Mouse (Mus musculus) testis, adult 2 months (tissue): ENCODE measurements around the gene Mtm1. TPM values are rescaled to one million over a fixed set of nuclear protein-coding genes. Genes with fewer than 3 reads are reported as not detected.

ENCODE experiments used
- H3K27ac ChIP-seq: fragments of 200-500 bp; 2 replicates; pipeline ENCODE4 v1.5.1; 2012; ENCODE audit warnings: low read depth, low read length; ENCODE audit not compliant: control insufficient read depth, insufficient read depth
- H3K27me3 ChIP-seq: fragments of 200-500 bp; 2 replicates; pipeline ENCODE4 v1.6.1; 2012; ENCODE audit warnings: mild to moderate bottlenecking, low read length, moderate library complexity; ENCODE audit not compliant: control insufficient read depth, insufficient read depth
- H3K36me3 ChIP-seq: fragments of 200-500 bp; 2 replicates; pipeline ENCODE4 v1.6.1; 2012; ENCODE audit warnings: mild to moderate bottlenecking, low read length; ENCODE audit not compliant: control insufficient read depth, insufficient read depth
- H3K4me1 ChIP-seq: fragments of 200-500 bp; 2 replicates; pipeline ENCODE4 v1.6.1; 2012; ENCODE audit warnings: low read length; ENCODE audit not compliant: control insufficient read depth, insufficient read depth
- H3K4me3 ChIP-seq: fragments of 200-500 bp; 2 replicates; pipeline ENCODE4 v1.5.1; 2012; ENCODE audit warnings: low read depth, mild to moderate bottlenecking, low read length, moderate library complexity, mixed read lengths; ENCODE audit not compliant: control insufficient read depth
- CTCF ChIP-seq: fragments of 200-500 bp; IDR thresholded peaks from 2 replicates; pipeline ENCODE4 v1.5.1; 2012; ENCODE audit warnings: low read depth, mild to moderate bottlenecking, inconsistent platforms, low read length, moderate library complexity; ENCODE audit not compliant: control insufficient read depth, insufficient read depth, insufficient replicate concordance
- POLR2A ChIP-seq: fragments of 200-500 bp; IDR thresholded peaks from 2 replicates; pipeline ENCODE4 v1.6.1; 2012; ENCODE audit warnings: low read depth, mild to moderate bottlenecking, inconsistent platforms, low read length, moderate library complexity; ENCODE audit not compliant: control insufficient read depth
- polyA plus RNA-seq: library from polyadenylated mRNA; depleted of rRNA; stranded (reverse); fragments of >200 nt; gene quantifications from 2 replicates; pipeline ENCODE4 v1.2.3, GENCODE M21; 2012; rRNA removed

Gene Mtm1
- 2.6 and 3.9 TPM in 2 replicates for polyA plus RNA-seq

DNA sequence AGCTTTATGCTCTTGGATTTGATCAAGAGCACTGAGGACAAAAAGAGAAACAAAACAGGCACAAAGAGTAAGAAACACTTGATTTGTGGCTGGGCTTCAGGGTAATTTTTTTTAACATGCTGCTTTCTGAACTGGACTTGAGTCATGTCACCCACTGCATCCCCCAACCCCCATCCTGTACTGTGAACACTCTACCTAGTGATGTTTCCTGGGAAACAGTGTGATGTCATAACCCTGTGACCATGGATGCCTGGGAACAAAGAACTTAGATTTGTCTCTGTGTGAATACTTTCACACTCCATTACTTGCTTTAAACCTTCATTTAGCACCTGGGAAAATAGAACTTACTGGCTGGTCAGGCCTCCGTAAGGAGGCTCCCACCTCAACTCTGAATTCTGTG lies at the start of gene Mtm1:
Mtm1 (plus strand) TSS at position 301 of the 400 bp plus-strand sequence.
- Histone ChIP-seq H3K27me3 (no peaks in the 10 kb centered on the region), H3K4me1 (peaks cover 2% of the 10 kb centered on the region; the same call in 1 of the 2 replicates), H3K27ac (peak within 1 kb of the TSS; percentile 77), H3K36me3 (no peaks in the 10 kb centered on the region), H3K4me3 (no peak within 1 kb of the TSS; the same call in 1 of the 2 replicates)
- TF ChIP-seq CTCF, result no peak
- no peak for TF ChIP-seq POLR2A

DNA sequence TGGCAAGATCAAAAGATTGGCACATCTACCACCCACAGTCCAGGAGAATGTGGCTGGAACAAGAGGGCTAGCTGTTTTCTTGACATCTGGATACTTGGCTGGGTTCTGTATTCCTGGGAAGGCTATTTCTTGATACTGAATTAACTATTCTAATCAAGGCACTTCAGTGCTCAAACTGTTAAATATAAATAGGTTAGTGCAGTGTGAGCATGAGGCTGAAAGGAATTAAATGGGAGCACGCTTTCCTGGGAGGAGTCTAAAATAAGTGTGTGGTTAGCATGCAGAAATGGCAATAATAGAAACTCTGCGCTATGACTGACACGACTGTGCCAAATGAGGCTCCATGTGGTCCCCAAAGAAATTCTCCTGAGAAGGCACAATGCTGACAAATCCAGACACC lies 29.0 kb upstream of the Mtm1 start:
- H3K4me1 ChIP-seq, result no peaks in the 10 kb centered on the region

DNA sequence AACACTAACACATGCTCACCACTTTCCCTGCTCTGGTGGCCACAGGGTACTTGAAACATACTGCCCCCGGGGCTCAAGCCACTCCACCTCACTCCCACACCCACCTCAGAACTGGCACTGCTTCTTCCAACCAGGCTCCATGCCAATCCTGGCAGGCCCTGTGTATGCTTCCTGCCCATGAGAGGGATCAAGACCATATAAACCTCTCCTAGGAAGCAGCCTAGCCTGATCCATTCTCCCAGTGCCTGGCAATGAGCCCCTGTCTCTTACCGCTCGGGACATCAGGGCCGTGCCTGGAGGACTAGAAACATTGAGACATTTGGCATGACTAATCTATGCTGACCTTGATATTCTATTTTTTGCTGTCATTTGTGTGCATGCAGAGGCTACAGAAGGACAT lies 26.9 kb upstream of the Mtm1 start:
- no peaks in the 10 kb centered on the region for H3K27me3 ChIP-seq

More for the DNA sequence above, 29.0 kb upstream of the Mtm1 start:
- Histone ChIP-seq H3K4me3 (no peak overlapping the region), H3K27ac (no peak overlapping the region), H3K27me3 (no peaks in the 10 kb centered on the region), H3K36me3 (no peaks in the 10 kb centered on the region)
- TF ChIP-seq POLR2A, result no peak

DNA sequence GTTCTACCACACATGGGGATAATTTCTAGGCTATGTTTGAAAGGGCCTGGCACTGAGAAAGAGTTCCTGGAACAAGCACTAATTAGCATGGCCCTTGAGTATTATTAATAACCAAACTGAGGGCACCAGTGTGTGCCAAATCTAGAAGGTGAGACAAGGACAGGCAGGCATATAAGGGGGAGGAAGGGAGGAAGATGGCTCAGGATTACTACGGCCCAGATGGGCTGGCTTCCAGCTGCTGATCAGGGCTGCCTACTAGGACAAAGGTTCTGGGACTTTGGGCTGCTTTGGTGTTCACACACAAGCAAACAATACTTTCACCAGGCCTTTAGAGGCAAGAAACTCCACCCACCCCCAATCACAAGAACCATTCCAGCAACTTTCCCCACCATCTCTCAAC lies 24.2 kb upstream of the Mtm1 start:
- no peak for TF ChIP-seq CTCF
- TF ChIP-seq POLR2A, result no peak
- Histone ChIP-seq H3K27me3 (no peaks in the 10 kb centered on the region), H3K36me3 (no peaks in the 10 kb centered on the region), H3K4me3 (no peak overlapping the region), H3K4me1 (no peaks in the 10 kb centered on the region), H3K27ac (no peak overlapping the region)

More for the DNA sequence above, 26.9 kb upstream of the Mtm1 start:
- H3K4me1 ChIP-seq, result no peaks in the 10 kb centered on the region
- H3K4me3 ChIP-seq, result no peak overlapping the region
- TF ChIP-seq CTCF, result no peak
- TF ChIP-seq POLR2A, result no peak
- no peak overlapping the region; the same call in 1 of the 2 replicates for H3K27ac ChIP-seq
- no peaks in the 10 kb centered on the region for H3K36me3 ChIP-seq

DNA sequence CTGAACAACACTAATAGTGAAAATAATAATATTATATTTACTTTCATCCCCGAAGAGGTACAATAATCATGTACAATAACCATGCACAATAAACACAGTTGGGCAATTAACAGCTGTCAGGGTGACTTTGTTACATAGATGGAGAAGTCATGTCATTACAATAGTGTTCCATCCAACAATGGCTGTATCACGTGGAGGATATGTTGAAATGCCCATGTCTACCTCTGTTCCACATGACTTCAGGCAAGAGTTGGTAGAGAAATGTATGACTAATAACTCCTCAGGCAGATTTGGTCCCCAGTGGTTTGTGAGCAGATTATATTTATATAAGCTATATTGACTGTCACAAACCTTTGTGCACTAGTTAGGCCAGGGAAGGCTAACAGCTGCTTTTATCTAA lies 5.8 kb upstream of the Mtm1 start:
- no peak overlapping the region for H3K4me3 ChIP-seq
- H3K36me3 ChIP-seq, result no peaks in the 10 kb centered on the region
- no peaks in the 10 kb centered on the region for H3K27me3 ChIP-seq
- TF ChIP-seq POLR2A (no peak), CTCF (no peak)
- H3K27ac ChIP-seq, result no peak overlapping the region
- H3K4me1 ChIP-seq, result no peaks in the 10 kb centered on the region

DNA sequence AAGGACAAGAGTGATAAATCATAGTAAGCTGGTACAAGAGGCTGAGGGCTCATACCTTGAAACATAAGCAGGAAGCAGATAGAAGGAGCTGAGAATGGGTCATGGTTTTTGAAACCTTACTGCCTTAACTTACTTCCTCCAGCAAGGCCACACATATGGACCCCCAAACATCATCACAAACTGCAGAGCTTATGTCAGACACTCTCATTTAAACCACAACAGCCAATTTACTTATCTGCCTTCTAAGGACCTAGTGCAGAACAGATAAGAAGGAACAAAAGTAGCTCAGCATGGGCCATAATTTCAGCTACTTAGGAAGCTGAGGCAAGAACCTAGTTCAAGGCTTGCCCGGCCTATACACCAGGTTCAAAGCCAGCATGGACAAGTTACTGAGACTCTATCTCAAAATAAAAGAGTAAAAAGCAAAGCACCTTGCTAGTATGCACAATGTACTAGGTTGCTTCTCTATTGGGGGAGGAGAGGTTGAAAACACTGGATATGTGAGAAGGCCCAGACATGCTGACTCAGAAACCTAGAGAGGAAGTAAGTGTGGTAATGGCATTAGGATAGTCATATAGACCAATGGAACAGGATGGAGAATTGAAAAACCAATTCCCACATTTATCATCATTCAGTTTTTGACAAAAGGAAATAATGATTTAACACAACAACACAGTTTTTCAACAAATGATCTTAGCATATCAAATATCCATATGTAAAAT lies 4.6 kb upstream of the Mtm1 start:
- no peaks in the 10 kb centered on the region for H3K36me3 ChIP-seq
- TF ChIP-seq CTCF (no peak), POLR2A (no peak)
- no peak overlapping the region for H3K4me3 ChIP-seq
- H3K27me3 ChIP-seq, result no peaks in the 10 kb centered on the region
- H3K27ac ChIP-seq, result no peak overlapping the region
- no peaks in the 10 kb centered on the region for H3K4me1 ChIP-seq

DNA sequence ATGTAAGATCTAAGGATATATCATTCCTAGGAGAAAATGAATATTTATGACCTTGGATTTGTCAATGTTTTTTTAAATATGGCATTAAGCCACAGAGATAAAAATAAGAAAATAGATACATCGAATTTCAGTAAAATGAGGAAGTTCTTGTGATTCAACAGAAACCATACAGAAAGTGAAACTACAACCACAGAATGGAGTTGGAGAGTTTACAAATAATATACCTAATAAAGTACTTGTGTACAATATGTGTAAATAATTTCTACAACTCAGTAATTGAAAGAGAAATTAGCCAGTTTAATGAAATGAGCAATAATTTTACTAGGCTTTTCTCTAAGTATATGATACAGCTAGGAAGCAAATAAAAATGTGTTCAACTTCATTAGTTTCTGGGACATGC lies 4.0 kb upstream of the Mtm1 start:
- no peaks in the 10 kb centered on the region for H3K27me3 ChIP-seq
- TF ChIP-seq POLR2A (no peak), CTCF (no peak)
- no peak overlapping the region for H3K4me3 ChIP-seq
- no peaks in the 10 kb centered on the region for H3K4me1 ChIP-seq
- no peak overlapping the region for H3K27ac ChIP-seq
- H3K36me3 ChIP-seq, result no peaks in the 10 kb centered on the region

DNA sequence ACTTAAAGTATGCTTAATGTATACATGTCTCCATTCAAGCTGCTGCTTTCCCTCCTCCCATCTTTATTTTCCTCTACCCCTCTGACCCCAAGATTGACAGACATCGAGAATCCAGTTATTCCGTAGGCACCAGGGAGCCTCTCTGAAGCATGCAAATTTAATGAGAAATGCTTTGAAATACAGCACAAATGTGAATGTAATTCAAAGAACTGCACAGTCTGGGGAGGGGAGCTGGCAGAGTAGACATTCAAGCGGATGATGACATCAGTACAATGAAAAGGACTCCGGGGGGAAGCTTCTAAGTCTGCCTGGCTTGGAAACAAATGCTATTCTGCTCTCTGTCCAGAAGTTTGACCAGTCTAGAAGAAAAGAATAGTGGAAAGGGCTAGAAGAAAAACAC lies 2.3 kb downstream of the Mtm1 start:
- Histone ChIP-seq H3K4me1 (peaks cover 2% of the 10 kb centered on the region; the same call in 1 of the 2 replicates), H3K36me3 (no peaks in the 10 kb centered on the region), H3K27ac (no peak overlapping the region), H3K4me3 (no peak overlapping the region), H3K27me3 (no peaks in the 10 kb centered on the region)
- TF ChIP-seq CTCF (no peak), POLR2A (no peak)
